Mouse (Mus musculus) naive thymus-derived CD4-positive, alpha-beta T cell, adult 2 months (primary cell): ENCODE data around the gene Gm11627.
"Not testable (repeated sequence)": the region's sequence is repeated elsewhere in the genome, so short reads cannot be mapped to it uniquely, and the experiment has no call there.

Source experiments
- DNase-seq: peaks from one replicate; pipeline ENCODE4 v3.0.0-alpha.2; 2011; ENCODE audit warnings: low read depth

Gene Gm11627

GRCm38 (mm10) chr11:102564952-102565671 lies 14.1 kb downstream of the Gm11627 start:
- not testable (repeated sequence) for DNase-seq

- DNase-seq, result no peak
Observed at GRCm38 (mm10) chr11:102558704-102559103, 20.6 kb downstream of the Gm11627 start.

GRCm38 (mm10) chr11:102557386-102557785 lies 21.9 kb downstream of the Gm11627 start:
- no peak for DNase-seq

DNA sequence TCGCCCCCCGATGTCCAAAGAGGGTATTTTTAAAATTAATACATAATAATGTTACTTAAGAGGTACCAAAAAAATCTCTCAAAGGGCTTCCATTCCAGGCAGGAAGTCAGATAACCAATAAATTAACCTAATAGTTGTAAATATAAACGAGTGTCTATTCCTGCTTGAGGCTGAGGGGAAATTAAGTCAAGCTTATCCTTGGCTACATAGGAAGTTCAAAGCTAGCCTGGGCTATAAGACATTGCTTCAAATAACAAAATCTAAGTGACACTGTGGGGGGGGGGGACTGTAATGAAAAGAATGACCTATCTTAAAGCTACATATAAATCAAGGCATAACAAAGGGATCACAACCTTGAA lies 22.6 kb downstream of the Gm11627 start:
- no peak for DNase-seq

- peak; percentile 95 for DNase-seq
Observed at GRCm38 (mm10) chr11:102556031-102556715, 23.1 kb downstream of the Gm11627 start, which contains the start of gene Gpatch8. Gene Gpatch8 (minus strand): TSS chr11:102556392.

DNA sequence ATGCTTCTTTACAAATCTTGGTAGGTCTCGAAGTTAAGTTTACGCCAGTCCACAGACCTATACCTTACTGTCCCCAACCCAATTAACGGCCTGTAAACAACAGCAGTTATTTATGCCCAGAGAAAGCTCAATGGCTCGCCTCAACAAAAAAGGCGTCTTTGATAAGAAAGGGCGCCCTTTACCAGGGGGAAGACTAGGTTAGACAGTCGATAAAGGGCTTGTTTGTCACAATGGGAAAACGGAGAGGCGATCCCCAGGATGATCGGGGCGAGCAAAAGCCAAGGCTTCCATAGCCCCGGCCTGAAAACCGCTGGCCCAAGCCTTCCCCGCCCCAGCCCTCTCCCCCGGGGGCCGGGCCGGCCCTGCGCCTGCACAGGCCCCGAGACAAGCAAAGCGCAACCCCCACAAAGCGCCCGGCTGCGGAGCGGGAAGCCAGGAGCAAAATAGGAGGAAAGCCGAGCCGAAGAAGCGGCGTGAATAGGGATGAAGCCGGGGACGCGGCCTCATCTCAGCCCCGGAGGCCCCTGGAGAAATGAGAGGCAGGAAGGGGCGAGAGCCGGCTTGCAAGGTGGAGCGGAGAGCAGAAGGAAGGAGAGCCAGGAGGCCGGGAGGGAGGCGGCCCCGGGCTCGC lies 23.7 kb downstream of the Gm11627 start:
- no peak for DNase-seq

- peak; percentile 24 for DNase-seq
Observed at GRCm38 (mm10) chr11:102552051-102552450, 27.2 kb downstream of the Gm11627 start.

DNA sequence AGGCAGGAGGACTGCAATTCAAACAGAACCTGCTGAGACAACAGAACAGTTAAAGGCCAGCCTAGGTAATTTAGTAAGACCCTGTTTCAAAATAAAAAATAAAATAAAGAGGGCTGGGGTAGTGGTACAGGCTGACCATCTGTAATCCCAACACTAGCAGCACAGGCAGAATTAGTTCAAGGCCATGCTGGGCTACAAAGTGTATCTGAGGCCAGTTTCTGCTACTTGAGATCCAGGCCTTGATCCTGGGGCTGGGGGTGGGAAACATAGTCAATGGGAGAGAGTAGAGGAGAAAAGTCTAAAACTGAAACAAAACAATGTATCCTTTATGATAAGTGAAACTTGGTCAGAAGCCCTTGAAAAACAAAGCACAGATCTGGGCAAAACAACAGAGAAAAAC lies 28.1 kb downstream of the Gm11627 start:
- no peak for DNase-seq

DNA sequence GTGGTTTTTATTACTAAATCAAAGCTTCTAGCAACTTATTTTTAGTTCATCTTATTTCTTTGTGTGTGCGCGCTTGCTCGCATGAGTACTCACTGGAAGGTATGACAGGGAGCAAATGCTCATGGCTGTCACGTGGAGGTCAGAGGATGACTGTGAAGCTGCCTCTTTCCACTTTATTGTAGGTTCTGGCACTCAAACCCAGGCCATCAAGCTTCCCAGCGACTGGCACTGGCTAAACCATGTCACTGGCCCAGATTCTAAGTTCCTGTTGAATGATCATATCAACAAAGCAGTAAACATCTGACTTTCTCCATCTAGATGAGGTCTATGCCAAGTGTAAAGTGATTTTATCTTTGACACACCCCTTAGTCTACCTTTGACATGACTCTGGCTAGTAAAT lies 37.8 kb downstream of the Gm11627 start:
- no peak for DNase-seq

GRCm38 (mm10) chr11:102540286-102540685 lies 39.0 kb downstream of the Gm11627 start:
- not testable (repeated sequence) for DNase-seq

- no peak for DNase-seq
Observed at GRCm38 (mm10) chr11:102539690-102540089, 39.6 kb downstream of the Gm11627 start.

GRCm38 (mm10) chr11:102536210-102536609 lies 43.1 kb downstream of the Gm11627 start:
- DNase-seq, result no peak

- DNase-seq, result no peak
Observed at GRCm38 (mm10) chr11:102534078-102534477, 45.2 kb downstream of the Gm11627 start.

DNA sequence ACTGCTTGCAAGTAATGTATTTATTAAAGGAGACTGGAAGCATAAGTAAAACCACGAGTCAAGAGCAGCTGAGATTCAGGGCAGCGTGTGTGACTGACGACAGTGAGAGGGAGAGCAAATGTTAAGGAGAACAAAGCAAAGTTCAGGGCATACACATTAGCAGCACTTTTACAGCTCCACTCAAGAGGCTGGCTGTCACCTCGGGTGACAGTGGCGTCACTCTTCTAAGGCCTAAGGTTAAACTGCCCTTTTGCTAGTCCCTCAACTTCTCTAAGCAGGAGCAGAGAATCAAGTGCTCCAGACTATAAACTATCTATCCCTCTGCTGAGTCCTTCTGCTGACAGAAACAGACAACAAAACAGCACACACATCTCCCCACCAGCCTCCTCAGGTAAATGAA lies 47.8 kb downstream of the Gm11627 start:
- no peak for DNase-seq
